Mouse (Mus musculus) hindbrain, embryonic 11.5 days (tissue): ENCODE data around the gene Tm7sf2. TPM values are rescaled to one million over a fixed set of nuclear protein-coding genes. Genes with fewer than 3 reads are reported as not detected.
A peak's percentile ranks its signal among the peaks of the same experiment; 100 is the strongest.
"Not testable (repeated sequence)": the region's sequence is repeated elsewhere in the genome, so short reads cannot be mapped to it uniquely, and the experiment has no call there.

ENCODE experiments used
- ATAC-seq: fragments of 200-750 bp; cut with Nextera tagmentation; 2 replicates; pipeline ENCODE4 v1.8.0; 2017; ENCODE audit warnings: mild to moderate bottlenecking, moderate TSS enrichment, moderate library complexity; ENCODE audit not compliant: low FRiP score
- DNase-seq: peaks from one replicate; pipeline ENCODE4 v3.0.0-alpha.2; 2015; ENCODE audit warnings: low spot score
- H3K27ac ChIP-seq: fragments of 300-500 bp; sonication (generic); 2 replicates; pipeline ENCODE4 v1.5.1; 2014; ENCODE audit warnings: mild to moderate bottlenecking, low read depth, low read length
- H3K27me3 ChIP-seq: fragments of 300-500 bp; sonication (generic); 2 replicates; pipeline ENCODE4 v1.6.1; 2014; ENCODE audit warnings: mild to moderate bottlenecking, low read length, moderate library complexity, mixed read lengths; ENCODE audit not compliant: control insufficient read depth, insufficient read depth
- H3K36me3 ChIP-seq: fragments of 300-500 bp; sonication (generic); 2 replicates; pipeline ENCODE4 v1.6.1; 2014; ENCODE audit warnings: mild to moderate bottlenecking, low read length, moderate library complexity, mixed read lengths; ENCODE audit not compliant: control insufficient read depth, insufficient read depth
- H3K4me1 ChIP-seq: fragments of 300-500 bp; sonication (generic); replicated peaks from 2 replicates; pipeline ENCODE4 v1.6.1; 2014; ENCODE audit warnings: low read length, mixed read lengths; ENCODE audit not compliant: control insufficient read depth, insufficient read depth
- H3K4me2 ChIP-seq: fragments of 300-500 bp; sonication (generic); replicated peaks from 2 replicates; pipeline ENCODE4 v1.6.1; 2014; ENCODE audit warnings: mild to moderate bottlenecking, low read depth, low read length
- H3K4me3 ChIP-seq: fragments of 300-500 bp; sonication (generic); 2 replicates; pipeline ENCODE4 v1.5.1; 2014; ENCODE audit warnings: low read depth, low read length
- H3K9ac ChIP-seq: fragments of 300-500 bp; sonication (generic); 2 replicates; pipeline ENCODE4 v1.6.1; 2014; ENCODE audit warnings: low read depth, low read length
- H3K9me3 ChIP-seq: fragments of 300-500 bp; sonication (generic); 2 replicates; pipeline ENCODE4 v1.6.1; 2016; ENCODE audit warnings: low read length; ENCODE audit not compliant: control insufficient read depth
- WGBS: fragments of 180-500 bp; shearing (Covaris S2); extraction: QIAGEN DNeasy Blood & Tissue Kit; methylation state at CpG from one replicate; pipeline ENCODE4 v1.1.7; 2014; 5-methylcytosine and 5-hydroxymethylcytosine counted together
- polyA plus RNA-seq: library from polyadenylated mRNA; unstranded; fragments of >200 nt; fragmentation: Nextera tagmentation; extraction: Ambion mirVana; gene quantifications from 2 replicates; pipeline ENCODE4 v1.2.1, GENCODE M21; 2014

Tm7sf2 gene
- polyA plus RNA-seq, 1 experiment from 2014 or later = 36.0 TPM

GRCm38 (mm10) chr19:6052516-6052915 is 15.7 kb downstream of the Tm7sf2 start:
- no peak overlapping the region for H3K4me2 ChIP-seq
- no peak for ATAC-seq
- H3K9me3 ChIP-seq = no peaks in the 10 kb centered on the region
- no peak overlapping the region for H3K27ac ChIP-seq
- no peak for DNase-seq
- no peak overlapping the region for H3K4me3 ChIP-seq
- peaks cover 39% of the 10 kb centered on the region for H3K36me3 ChIP-seq
- H3K4me1 ChIP-seq = peaks cover 8% of the 10 kb centered on the region
- H3K9ac ChIP-seq = no peak overlapping the region
- WGBS = 91% methylated on average over 7 of the region's 7 CpGs
- H3K27me3 ChIP-seq = no peaks in the 10 kb centered on the region

DNA sequence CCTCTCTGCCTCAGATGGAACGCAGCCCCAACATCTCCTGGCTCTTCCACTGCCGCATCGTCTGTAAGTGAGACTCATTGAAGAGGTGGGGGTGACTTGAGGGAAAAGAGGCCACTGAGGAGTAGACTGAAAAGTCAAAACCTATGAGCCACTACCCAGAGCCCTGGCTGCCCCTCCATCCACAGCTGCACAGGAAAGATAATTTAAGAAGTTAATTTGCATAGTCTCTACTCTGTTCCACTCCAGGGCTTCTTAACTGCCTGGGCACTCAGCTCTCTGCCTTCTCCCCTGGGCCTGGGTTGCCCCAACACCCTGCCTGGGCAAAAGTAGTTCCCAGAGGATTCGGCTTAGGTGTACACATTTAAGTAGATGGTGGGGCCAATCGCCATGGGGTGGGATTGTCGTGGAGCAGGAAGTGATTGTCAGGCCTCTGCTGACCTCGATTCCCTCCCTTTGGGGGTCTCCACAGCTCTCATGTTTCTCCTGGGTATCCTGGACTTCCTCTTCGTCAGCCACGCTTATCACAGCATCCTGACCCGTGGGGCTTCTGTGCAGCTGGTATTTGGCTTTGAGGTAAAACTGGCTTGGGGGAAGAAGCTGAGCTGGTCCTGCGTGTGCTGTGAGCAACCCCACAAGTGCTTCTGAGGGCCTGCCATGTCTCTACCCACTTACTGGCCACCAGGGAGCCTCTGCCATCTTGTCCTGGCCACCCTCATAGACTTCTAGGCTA is 19.3 kb downstream of the Tm7sf2 start:
- H3K9me3 ChIP-seq = no peaks in the 10 kb centered on the region
- H3K27me3 ChIP-seq = no peaks in the 10 kb centered on the region
- peaks cover 39% of the 10 kb centered on the region for H3K36me3 ChIP-seq
- H3K4me3 ChIP-seq = no peak overlapping the region
- H3K4me2 ChIP-seq = no peak overlapping the region
- H3K27ac ChIP-seq = no peak overlapping the region
- DNase-seq (no peak), ATAC-seq (no peak)
- 90% methylated on average over 11 of the region's 11 CpGs for WGBS
- H3K9ac ChIP-seq = no peak overlapping the region
- H3K4me1 ChIP-seq = peaks cover 8% of the 10 kb centered on the region

GRCm38 (mm10) chr19:6047899-6048166 is 20.3 kb downstream of the Tm7sf2 start:
- Histone ChIP-seq H3K36me3 (peaks cover 33% of the 10 kb centered on the region), H3K27ac (no peak overlapping the region), H3K9ac (peak overlapping the region; percentile 91), H3K9me3 (no peaks in the 10 kb centered on the region), H3K4me1 (peaks cover 8% of the 10 kb centered on the region), H3K27me3 (no peaks in the 10 kb centered on the region), H3K4me2 (peak overlapping the region; percentile 96), H3K4me3 (peak overlapping the region; percentile 93)
- WGBS = 89% methylated on average over 8 of the region's 8 CpGs
- ATAC-seq (no peak), DNase-seq (no peak)

DNA sequence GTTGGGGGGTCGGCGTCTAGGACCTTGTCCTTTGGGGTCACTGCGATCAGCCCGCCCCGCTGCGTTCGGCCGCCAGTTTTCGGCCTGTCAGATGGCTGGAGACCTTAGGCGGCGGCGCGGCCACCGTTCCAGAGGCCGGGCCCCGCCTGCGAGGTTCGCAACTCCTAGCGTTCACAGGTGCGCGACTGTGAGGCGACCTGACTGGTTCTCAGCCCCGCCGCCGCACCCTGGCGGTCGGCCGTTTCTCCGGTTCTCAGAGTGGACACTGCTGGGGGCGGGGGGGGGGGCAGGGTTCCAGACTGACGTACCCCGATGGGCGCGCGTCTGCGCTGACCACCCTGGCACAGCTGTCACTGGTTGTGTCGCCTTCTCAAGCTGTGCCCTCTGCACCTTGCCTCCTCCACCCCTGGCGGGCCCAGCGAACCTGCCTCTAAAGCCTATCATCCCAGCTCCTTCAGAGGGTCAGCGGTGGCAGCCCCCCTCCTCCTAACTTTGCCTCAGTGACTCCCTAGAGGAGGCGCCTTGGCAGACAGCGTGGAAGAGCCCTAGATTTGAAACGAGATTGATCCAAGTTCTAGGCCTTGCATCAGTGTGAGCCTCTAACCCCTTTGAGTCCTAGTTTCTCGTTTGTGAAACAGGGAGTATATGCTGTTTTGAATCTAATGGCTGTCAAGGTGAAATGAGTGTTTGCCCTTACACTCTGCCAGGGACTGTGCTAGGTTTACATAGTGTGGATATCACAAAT is 20.8 kb downstream of the Tm7sf2 start:
- DNase-seq (no peak), ATAC-seq (peak; percentile 31)
- Histone ChIP-seq H3K9me3 (no peaks in the 10 kb centered on the region), H3K4me2 (peak overlapping the region; percentile 96), H3K4me3 (peak overlapping the region; percentile 93), H3K9ac (peak overlapping the region; percentile 91), H3K27ac (peak overlapping the region; percentile 97), H3K4me1 (peaks cover 8% of the 10 kb centered on the region), H3K27me3 (no peaks in the 10 kb centered on the region), H3K36me3 (peaks cover 28% of the 10 kb centered on the region)
- WGBS = 2% methylated on average over 44 of the region's 44 CpGs

DNA sequence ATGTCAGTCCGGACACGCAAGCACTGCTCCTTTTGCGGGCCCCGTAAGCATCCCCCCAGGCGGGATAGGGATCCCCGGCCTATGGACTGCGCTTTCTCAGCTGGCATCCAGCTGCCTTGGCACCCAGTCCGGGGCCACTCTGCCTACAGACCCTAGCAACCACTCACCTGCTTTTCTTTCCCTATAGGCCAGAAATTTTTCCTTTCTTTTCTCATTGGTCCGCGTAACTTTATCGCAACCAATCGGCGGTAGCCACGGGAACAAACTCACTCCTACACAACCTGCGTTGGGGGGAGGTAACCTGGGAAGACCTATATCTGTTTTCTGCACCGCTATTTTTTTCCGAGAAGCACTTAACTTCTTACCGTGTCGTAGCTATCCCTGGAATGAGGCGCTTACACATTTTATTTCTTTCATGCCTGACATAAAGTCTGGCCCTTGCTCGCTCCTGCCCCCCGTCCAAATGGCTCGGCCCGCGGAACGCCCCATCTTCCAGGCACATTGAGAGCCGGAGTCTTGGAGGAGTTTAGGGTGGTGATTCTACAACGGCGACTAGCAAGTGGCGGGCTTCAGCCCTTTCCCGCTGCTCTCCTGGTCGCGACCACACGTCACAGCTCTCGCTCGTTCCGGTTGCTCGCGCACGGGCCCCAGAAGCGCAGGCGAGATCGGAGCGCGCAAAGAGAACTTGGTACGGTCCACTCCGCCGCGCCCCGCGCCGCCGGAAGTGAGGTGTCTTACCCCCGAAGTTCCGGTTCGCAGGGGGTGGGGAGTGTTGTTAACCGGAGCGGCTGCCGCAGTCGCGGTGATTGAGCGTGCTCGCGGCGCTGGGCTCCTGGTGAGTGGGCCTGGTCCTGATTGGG is 21.6 kb downstream of the Tm7sf2 start, which contains the start of gene Syvn1:
Gene Syvn1, plus strand, starts transcription at position 283 of the 860 bp plus-strand sequence.
- DNase-seq (peak; percentile 94), ATAC-seq (peak; percentile 92)
- Histone ChIP-seq H3K4me3 (peak within 1 kb of the TSS; percentile 93), H3K27me3 (no peaks in the 10 kb centered on the region), H3K36me3 (peaks cover 22% of the 10 kb centered on the region), H3K4me2 (peak within 1 kb of the TSS; percentile 96), H3K27ac (peak within 1 kb of the TSS; percentile 97), H3K4me1 (peaks cover 8% of the 10 kb centered on the region), H3K9me3 (no peaks in the 10 kb centered on the region), H3K9ac (peak within 1 kb of the TSS; percentile 91)
- under 1% methylated on average over 64 of the region's 65 CpGs for WGBS

- Histone ChIP-seq H3K4me2 (peak overlapping the region; percentile 96), H3K36me3 (peaks cover 13% of the 10 kb centered on the region; the same call in 1 of the 2 replicates), H3K27ac (peak overlapping the region; percentile 97), H3K4me1 (peaks cover 8% of the 10 kb centered on the region), H3K9ac (peak overlapping the region; percentile 91), H3K9me3 (no peaks in the 10 kb centered on the region), H3K27me3 (no peaks in the 10 kb centered on the region), H3K4me3 (peak overlapping the region; percentile 93)
- DNase-seq = no peak
- WGBS = 24% methylated on average over 20 of the region's 20 CpGs
- ATAC-seq = peak; percentile 46
Observed at GRCm38 (mm10) chr19:6045366-6046293, 22.5 kb downstream of the Tm7sf2 start.

- H3K9me3 ChIP-seq, ATAC-seq, H3K4me2 ChIP-seq, DNase-seq, H3K9ac ChIP-seq, H3K27ac ChIP-seq, H3K36me3 ChIP-seq, H3K4me1 ChIP-seq, H3K4me3 ChIP-seq, H3K27me3 ChIP-seq: not testable (repeated sequence)
- 70% methylated on average over 4 of the region's 4 CpGs for WGBS
Observed at GRCm38 (mm10) chr19:6044102-6044501, 24.1 kb downstream of the Tm7sf2 start.

- Histone ChIP-seq H3K4me1 (no peaks in the 10 kb centered on the region; the same call in none of the 2 replicates), H3K4me3 (no peak overlapping the region), H3K27ac (no peak overlapping the region), H3K9me3 (no peaks in the 10 kb centered on the region), H3K4me2 (no peak overlapping the region), H3K9ac (no peak overlapping the region), H3K27me3 (no peaks in the 10 kb centered on the region), H3K36me3 (no peaks in the 10 kb centered on the region)
- DNase-seq (no peak), ATAC-seq (no peak)
- 86% methylated on average over 9 of the region's 9 CpGs for WGBS
Observed at GRCm38 (mm10) chr19:6042293-6042692, 25.9 kb downstream of the Tm7sf2 start.
